Mouse (Mus musculus) embryonic facial prominence, embryonic 12.5 days (tissue): ENCODE data around the gene Zfp593. TPM values are rescaled to one million over a fixed set of nuclear protein-coding genes. Genes with fewer than 3 reads are reported as not detected.

Source experiments
- ATAC-seq: fragments of 200-750 bp; cut with Nextera tagmentation; 2 replicates; pipeline ENCODE4 v1.8.0; 2017; ENCODE audit not compliant: insufficient number of reproducible peaks, insufficient read depth, low FRiP score, low TSS enrichment
- H3K27ac ChIP-seq: fragments of 300-500 bp; sonication (generic); 2 replicates; pipeline ENCODE4 v1.5.1; 2016; ENCODE audit warnings: mild to moderate bottlenecking
- H3K27me3 ChIP-seq: fragments of 300-500 bp; sonication (generic); 2 replicates; pipeline ENCODE4 v1.6.1; 2016; ENCODE audit warnings: mild to moderate bottlenecking, moderate library complexity
- H3K36me3 ChIP-seq: fragments of 300-500 bp; sonication (generic); 2 replicates; pipeline ENCODE4 v1.6.1; 2016; ENCODE audit warnings: mild to moderate bottlenecking
- H3K4me1 ChIP-seq: fragments of 300-500 bp; sonication (generic); 2 replicates; pipeline ENCODE4 v1.6.1; 2016
- H3K4me2 ChIP-seq: fragments of 300-500 bp; sonication (generic); replicated peaks from 2 replicates; pipeline ENCODE4 v1.6.1; 2016; ENCODE audit warnings: mild to moderate bottlenecking, moderate library complexity
- H3K4me3 ChIP-seq: fragments of 300-500 bp; sonication (generic); 2 replicates; pipeline ENCODE4 v1.5.1; 2016; ENCODE audit warnings: mild to moderate bottlenecking
- H3K9ac ChIP-seq: fragments of 300-500 bp; sonication (generic); 2 replicates; pipeline ENCODE4 v1.6.1; 2016; ENCODE audit warnings: mild to moderate bottlenecking, moderate library complexity
- H3K9me3 ChIP-seq: fragments of 300-500 bp; sonication (generic); 2 replicates; pipeline ENCODE4 v1.6.1; 2016; ENCODE audit warnings: mild to moderate bottlenecking, moderate library complexity
- WGBS: fragments of 180-500 bp; shearing (Covaris S2); methylation state at CpG from one replicate; pipeline ENCODE4 v1.1.7; 2016; 5-methylcytosine and 5-hydroxymethylcytosine counted together
- polyA plus RNA-seq: library from polyadenylated mRNA; unstranded; fragments of >200 nt; fragmentation: Nextera tagmentation; extraction: Ambion mirVana; gene quantifications from 2 replicates; pipeline ENCODE4 v1.2.1, GENCODE M21; 2016

Gene Zfp593
- polyA plus RNA-seq, 1 experiment from 2014 or later: 19.5 TPM

- no peak for ATAC-seq
- Histone ChIP-seq H3K4me3 (no peak overlapping the region), H3K9ac (0 out of 2 replicates have a peak overlapping the region, but pooled peaks have one; percentile 15), H3K27ac (no peak overlapping the region), H3K9me3 (no peaks in the 10 kb centered on the region), H3K36me3 (no peaks in the 10 kb centered on the region), H3K27me3 (peaks cover 45% of the 10 kb centered on the region), H3K4me2 (no peak overlapping the region), H3K4me1 (peaks cover 52% of the 10 kb centered on the region)
- WGBS: 25% methylated on average over 4 of the region's 4 CpGs
These were observed 10.5 kb upstream of the Zfp593 start for GRCm38 (mm10) chr4:134255854-134256253.

- H3K27me3 ChIP-seq: peaks cover 55% of the 10 kb centered on the region
- no peak overlapping the region for H3K27ac ChIP-seq
- peaks cover 61% of the 10 kb centered on the region for H3K4me1 ChIP-seq
- H3K9me3 ChIP-seq: no peaks in the 10 kb centered on the region
- H3K4me3 ChIP-seq: no peak overlapping the region
- WGBS: 30% methylated on average over 3 of the region's 3 CpGs
- ATAC-seq: no peak
- no peak overlapping the region for H3K4me2 ChIP-seq
- no peaks in the 10 kb centered on the region for H3K36me3 ChIP-seq
- no peak overlapping the region for H3K9ac ChIP-seq
These were observed 9.4 kb upstream of the Zfp593 start for GRCm38 (mm10) chr4:134254835-134255234.

GRCm38 (mm10) chr4:134253722-134254324 is 8.4 kb upstream of the Zfp593 start, which contains the start of gene Grrp1:
TSS of gene Grrp1 (minus strand) at chr4:134254106.
- Histone ChIP-seq H3K9me3 (no peaks in the 10 kb centered on the region), H3K27ac (no peak within 1 kb of the TSS; the same call in 1 of the 2 replicates), H3K9ac (peak within 1 kb of the TSS; percentile 31; the same call in 1 of the 2 replicates), H3K4me3 (peak within 1 kb of the TSS; percentile 34), H3K27me3 (peaks cover 65% of the 10 kb centered on the region), H3K4me1 (peaks cover 62% of the 10 kb centered on the region), H3K4me2 (peak within 1 kb of the TSS; percentile 89), H3K36me3 (no peaks in the 10 kb centered on the region)
- no peak for ATAC-seq
- 2% methylated on average over 13 of the region's 13 CpGs for WGBS

- H3K27ac ChIP-seq: no peak overlapping the region
- peaks cover 72% of the 10 kb centered on the region for H3K27me3 ChIP-seq
- H3K9ac ChIP-seq: peak overlapping the region; percentile 31; the same call in 1 of the 2 replicates
- ATAC-seq: no peak
- H3K9me3 ChIP-seq: no peaks in the 10 kb centered on the region
- peak overlapping the region; percentile 89 for H3K4me2 ChIP-seq
- peak overlapping the region; percentile 34 for H3K4me3 ChIP-seq
- peaks cover 62% of the 10 kb centered on the region for H3K4me1 ChIP-seq
- H3K36me3 ChIP-seq: no peaks in the 10 kb centered on the region
- WGBS: 6% methylated on average over 15 of the region's 15 CpGs
These were observed 7.7 kb upstream of the Zfp593 start for GRCm38 (mm10) chr4:134252911-134253721.

GRCm38 (mm10) chr4:134252131-134252910 is 6.9 kb upstream of the Zfp593 start:
- 5% methylated on average over 22 of the region's 22 CpGs for WGBS
- peaks cover 56% of the 10 kb centered on the region for H3K4me1 ChIP-seq
- no peak overlapping the region for H3K27ac ChIP-seq
- H3K4me2 ChIP-seq: peak overlapping the region; percentile 89
- H3K36me3 ChIP-seq: no peaks in the 10 kb centered on the region
- peaks cover 80% of the 10 kb centered on the region for H3K27me3 ChIP-seq
- peak overlapping the region; percentile 50 for H3K4me3 ChIP-seq
- no peak for ATAC-seq
- no peaks in the 10 kb centered on the region for H3K9me3 ChIP-seq
- peak overlapping the region; percentile 60 for H3K9ac ChIP-seq

- 1% methylated on average over 88 of the region's 91 CpGs for WGBS
- Histone ChIP-seq H3K4me2 (peak overlapping the region; percentile 89), H3K9me3 (no peaks in the 10 kb centered on the region), H3K36me3 (no peaks in the 10 kb centered on the region), H3K27ac (no peak overlapping the region), H3K27me3 (peaks cover 88% of the 10 kb centered on the region), H3K4me3 (peak overlapping the region; percentile 50), H3K4me1 (peaks cover 51% of the 10 kb centered on the region), H3K9ac (peak overlapping the region; percentile 60)
- no peak for ATAC-seq
These were observed 6.1 kb upstream of the Zfp593 start for GRCm38 (mm10) chr4:134251241-134252130.

- H3K4me1 ChIP-seq: peaks cover 50% of the 10 kb centered on the region
- H3K27me3 ChIP-seq: peaks cover 92% of the 10 kb centered on the region
- no peak for ATAC-seq
- peak overlapping the region; percentile 89 for H3K4me2 ChIP-seq
- no peaks in the 10 kb centered on the region for H3K36me3 ChIP-seq
- no peaks in the 10 kb centered on the region for H3K9me3 ChIP-seq
- peak overlapping the region; percentile 50 for H3K4me3 ChIP-seq
- no peak overlapping the region for H3K27ac ChIP-seq
- 15% methylated on average over 10 of the region's 10 CpGs for WGBS
- H3K9ac ChIP-seq: peak overlapping the region; percentile 60
These were observed 5.5 kb upstream of the Zfp593 start for GRCm38 (mm10) chr4:134250930-134251240.

GRCm38 (mm10) chr4:134250116-134250929 is 4.9 kb upstream of the Zfp593 start:
- no peaks in the 10 kb centered on the region for H3K36me3 ChIP-seq
- peak overlapping the region; percentile 89 for H3K4me2 ChIP-seq
- peaks cover 89% of the 10 kb centered on the region for H3K27me3 ChIP-seq
- peaks cover 49% of the 10 kb centered on the region for H3K4me1 ChIP-seq
- no peak for ATAC-seq
- H3K9ac ChIP-seq: peak overlapping the region; percentile 48
- H3K27ac ChIP-seq: no peak overlapping the region
- WGBS: 6% methylated on average over 27 of the region's 27 CpGs
- H3K9me3 ChIP-seq: no peaks in the 10 kb centered on the region
- peak overlapping the region; percentile 50 for H3K4me3 ChIP-seq

GRCm38 (mm10) chr4:134249651-134250050 is 4.3 kb upstream of the Zfp593 start:
- Histone ChIP-seq H3K4me3 (peak overlapping the region; percentile 50), H3K4me2 (peak overlapping the region; percentile 89), H3K27me3 (peaks cover 85% of the 10 kb centered on the region), H3K9ac (peak overlapping the region; percentile 48), H3K9me3 (no peaks in the 10 kb centered on the region), H3K27ac (no peak overlapping the region), H3K4me1 (peaks cover 53% of the 10 kb centered on the region), H3K36me3 (no peaks in the 10 kb centered on the region)
- ATAC-seq: peak; percentile 23; the same call in 1 of the 2 replicates
- 2% methylated on average over 30 of the region's 30 CpGs for WGBS

- H3K4me1 ChIP-seq: peaks cover 38% of the 10 kb centered on the region
- no peaks in the 10 kb centered on the region for H3K36me3 ChIP-seq
- no peak for ATAC-seq
- H3K9me3 ChIP-seq: no peaks in the 10 kb centered on the region
- H3K27me3 ChIP-seq: peaks cover 56% of the 10 kb centered on the region
- WGBS: 69% methylated on average over 7 of the region's 7 CpGs
- peak within 1 kb of the TSS; percentile 93 for H3K4me2 ChIP-seq
- 0 out of 2 replicates have a peak within 1 kb of the TSS, but pooled peaks have one; percentile 24 for H3K9ac ChIP-seq
- H3K4me3 ChIP-seq: peak within 1 kb of the TSS; percentile 70
- no peak within 1 kb of the TSS for H3K27ac ChIP-seq
These were observed 1.4 kb upstream of the Zfp593 start, which contains the start of gene Gm30191 for GRCm38 (mm10) chr4:134246719-134247258. TSS of gene Gm30191 (plus strand) at chr4:134246935.
